Mouse (Mus musculus): ENCODE measurements at regions not wholly inside any gene's neighbourhood (a gene's known extent, or its start where the extent isn't known, plus 50 kb on each side); places are given as distances from the start of the nearest gene placed in this dataset.

DNA sequence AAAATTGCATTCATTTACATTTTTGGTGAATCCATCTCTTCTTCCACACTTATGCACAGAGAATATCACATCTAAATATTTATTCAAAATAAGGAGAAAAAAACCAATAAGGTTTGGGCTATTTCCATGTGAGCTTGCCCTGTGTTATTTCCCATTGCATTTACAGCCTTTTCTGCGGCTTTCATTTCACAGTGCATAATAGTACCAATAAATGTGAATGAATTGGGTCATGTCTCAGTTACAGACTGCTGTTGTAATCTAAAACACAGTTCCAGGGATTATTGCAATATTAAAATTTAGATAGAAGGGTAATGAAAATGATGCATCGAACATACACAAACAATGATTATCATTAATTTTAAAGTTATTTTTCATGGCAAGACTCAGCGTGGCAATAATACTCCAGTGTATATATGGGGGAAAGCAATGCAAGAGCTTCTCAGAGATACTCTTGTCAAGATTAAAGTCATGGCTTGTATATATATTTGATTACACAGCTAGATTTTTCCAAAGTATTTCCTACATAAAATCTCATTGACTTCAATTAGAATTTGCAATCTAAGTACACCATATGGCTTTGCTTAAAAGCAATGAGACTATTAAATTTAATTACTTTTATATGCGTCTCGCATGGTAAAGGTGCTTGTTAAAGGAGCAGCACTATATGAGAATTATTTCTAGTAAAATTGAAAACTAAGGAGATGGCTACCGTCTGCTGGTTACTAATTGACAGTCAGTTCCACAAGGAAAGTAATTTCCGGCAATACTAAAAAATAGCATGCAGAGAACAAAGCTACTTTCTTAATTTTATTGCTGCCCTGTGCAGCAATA is 782.1 kb upstream of the Cdh9 start:
- no peak for DNase-seq (ENCODE audit: low read depth, low spot score)

DNA sequence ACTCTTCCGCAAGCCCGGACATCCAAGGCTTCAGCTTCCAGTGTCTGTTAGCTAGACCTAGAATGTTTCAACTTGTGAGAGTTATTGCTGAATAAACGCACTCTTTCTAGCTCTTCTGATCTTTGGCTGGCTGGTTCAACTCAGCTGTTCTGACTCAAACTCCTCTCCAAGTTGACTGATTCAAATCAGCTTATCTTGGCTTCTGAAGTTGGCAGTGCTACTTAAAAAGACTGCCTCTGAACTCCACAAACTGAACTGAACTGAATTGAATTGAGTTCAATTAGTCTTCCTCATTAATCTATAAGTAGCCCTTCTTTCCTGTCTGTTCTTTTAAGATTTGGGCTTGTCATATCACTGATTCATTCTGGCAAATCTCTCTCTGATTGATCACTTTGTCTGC is 769.1 kb upstream of the Cdh9 start:
- DNase-seq (ENCODE audit: low read depth, low spot score) = no peak

GRCm38 (mm10) chr15:15968518-15968917 is 760.0 kb upstream of the Cdh9 start:
- DNase-seq (ENCODE audit: low read depth, low spot score) = no peak

GRCm38 (mm10) chr15:15976788-15977187 is 751.8 kb upstream of the Cdh9 start:
- peak; percentile 86 for DNase-seq (ENCODE audit: low read depth, low spot score)
